Mouse (Mus musculus): ENCODE measurements at regions not wholly inside any gene's neighbourhood (a gene's known extent, or its start where the extent isn't known, plus 50 kb on each side); places are given as distances from the start of the nearest gene placed in this dataset.

DNA sequence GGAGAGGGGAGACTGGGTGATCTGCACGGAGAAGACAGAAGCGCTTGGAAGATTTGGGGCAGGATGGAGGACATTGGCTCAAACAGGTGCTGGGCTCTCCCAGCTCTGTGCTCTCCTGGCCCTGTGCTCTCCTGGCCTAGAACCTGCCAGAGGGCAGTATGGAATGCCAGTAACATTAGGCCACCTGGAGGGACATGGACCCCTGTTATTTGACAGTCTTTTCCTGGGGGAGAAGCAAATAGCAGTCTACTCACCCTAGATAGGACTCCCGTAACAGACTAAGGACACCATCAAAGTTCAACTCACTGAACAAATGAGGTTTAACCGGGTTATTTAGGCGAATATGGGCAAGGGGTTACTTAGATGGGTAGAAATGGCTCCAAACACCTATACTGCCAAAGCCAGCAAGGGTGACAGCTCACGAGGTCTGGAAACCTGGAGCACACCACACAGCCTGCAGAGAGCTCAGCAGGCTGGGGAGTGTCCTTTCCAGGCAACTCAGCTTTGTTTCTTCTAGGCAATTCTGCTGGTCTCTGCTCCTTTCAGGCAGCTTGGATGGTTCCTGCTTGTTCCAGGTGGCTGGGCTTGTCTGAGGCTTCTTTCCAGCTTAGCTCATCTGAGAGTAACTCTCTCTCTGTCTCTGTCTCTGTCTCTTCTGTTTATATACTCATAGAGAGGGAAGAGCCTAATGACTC, 1133.7 kb upstream of the Gulo start:
- H3K4me1 ChIP-seq (ENCODE audit: control insufficient read depth, insufficient read depth, low read length), result peaks cover 7% of the 10 kb centered on the region; the same call in 1 of the 2 replicates
- H3K27me3 ChIP-seq (replicated peaks; ENCODE audit: control insufficient read depth, insufficient read depth, low read length), result no peaks in the 10 kb centered on the region
- no peaks in the 10 kb centered on the region for H3K9me3 ChIP-seq (ENCODE audit: control insufficient read depth, low read length)
- H3K27ac ChIP-seq (ENCODE audit: low read length), result no peak overlapping the region
- no peak overlapping the region for H3K9ac ChIP-seq (ENCODE audit: low read depth, low read length)
- WGBS, result 79% methylated on average over 6 of the region's 6 CpGs
- no peak overlapping the region for H3K4me2 ChIP-seq (ENCODE audit: low read depth, low read length)
- no peak for ATAC-seq
- no peak overlapping the region for H3K4me3 ChIP-seq (ENCODE audit: low read length)
- no peaks in the 10 kb centered on the region for H3K36me3 ChIP-seq (ENCODE audit: control insufficient read depth, insufficient read depth, low read length)

- Histone ChIP-seq H3K9me3 (ENCODE audit: control insufficient read depth, low read length) (no peaks in the 10 kb centered on the region), H3K9ac (ENCODE audit: low read depth, low read length) (no peak overlapping the region), H3K4me2 (ENCODE audit: low read depth, low read length) (no peak overlapping the region), H3K36me3 (ENCODE audit: control insufficient read depth, insufficient read depth, low read length) (no peaks in the 10 kb centered on the region), H3K4me3 (ENCODE audit: low read length) (no peak overlapping the region), H3K4me1 (ENCODE audit: control insufficient read depth, insufficient read depth, low read length) (peaks cover 7% of the 10 kb centered on the region; the same call in 1 of the 2 replicates), H3K27ac (ENCODE audit: low read length) (0 out of 2 replicates have a peak overlapping the region, but pooled peaks have one; percentile 3), H3K27me3 (replicated peaks; ENCODE audit: control insufficient read depth, insufficient read depth, low read length) (no peaks in the 10 kb centered on the region)
- peak; percentile 24; the same call in 1 of the 2 replicates for ATAC-seq
- 17% methylated on average over 15 of the region's 15 CpGs for WGBS
Measured at GRCm38 (mm10) chr14:67141581-67142441, 1132.8 kb upstream of the Gulo start.

DNA sequence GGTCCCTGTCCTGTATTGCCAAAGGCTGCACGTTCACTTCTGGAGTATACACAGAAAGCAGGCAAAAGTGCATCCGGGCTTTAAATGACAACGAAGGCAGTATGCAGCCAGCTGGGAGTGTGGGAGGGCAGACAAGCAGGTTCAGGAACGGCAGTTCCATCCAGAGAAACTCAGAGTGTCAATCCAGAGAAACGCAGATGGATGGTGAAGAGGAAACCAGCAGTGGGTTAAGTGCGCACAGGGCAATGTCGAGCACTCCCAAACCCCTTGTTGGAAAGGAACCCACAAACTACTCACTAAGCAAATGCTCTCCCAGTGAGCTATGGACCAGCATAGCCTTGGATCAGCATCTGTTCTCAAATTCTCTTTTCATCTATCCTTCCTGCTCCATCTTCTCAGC, 1132.1 kb upstream of the Gulo start:
- peaks cover 7% of the 10 kb centered on the region; the same call in 1 of the 2 replicates for H3K4me1 ChIP-seq (ENCODE audit: control insufficient read depth, insufficient read depth, low read length)
- ATAC-seq, result no peak
- H3K27ac ChIP-seq (ENCODE audit: low read length), result no peak overlapping the region
- no peak overlapping the region for H3K9ac ChIP-seq (ENCODE audit: low read depth, low read length)
- H3K4me2 ChIP-seq (ENCODE audit: low read depth, low read length), result no peak overlapping the region
- no peaks in the 10 kb centered on the region for H3K9me3 ChIP-seq (ENCODE audit: control insufficient read depth, low read length)
- 60% methylated on average over 7 of the region's 7 CpGs for WGBS
- no peaks in the 10 kb centered on the region for H3K36me3 ChIP-seq (ENCODE audit: control insufficient read depth, insufficient read depth, low read length)
- no peaks in the 10 kb centered on the region for H3K27me3 ChIP-seq (replicated peaks; ENCODE audit: control insufficient read depth, insufficient read depth, low read length)
- no peak overlapping the region for H3K4me3 ChIP-seq (ENCODE audit: low read length)

DNA sequence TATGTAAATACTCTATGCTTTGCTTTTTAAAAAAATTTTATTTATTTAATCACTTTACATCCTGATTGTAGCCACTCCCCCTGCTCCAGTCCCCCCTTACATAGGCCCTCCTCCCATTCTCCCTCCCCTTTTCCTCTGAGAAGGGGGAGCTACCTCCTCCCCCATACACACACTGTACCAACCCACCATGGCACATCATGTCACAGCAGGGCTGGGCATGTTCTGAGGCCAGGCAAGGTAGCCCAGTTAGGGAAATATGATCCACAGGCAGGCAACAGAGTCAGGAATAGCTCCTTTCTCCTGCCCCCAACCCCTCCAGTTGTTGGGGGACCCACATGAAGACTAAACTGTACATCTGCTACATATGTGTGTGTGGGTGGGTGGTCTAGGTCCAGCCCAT, 1130.7 kb upstream of the Gulo start:
- Histone ChIP-seq H3K9me3 (ENCODE audit: control insufficient read depth, low read length) (no peaks in the 10 kb centered on the region), H3K9ac (ENCODE audit: low read depth, low read length) (no peak overlapping the region), H3K4me3 (ENCODE audit: low read length) (no peak overlapping the region), H3K36me3 (ENCODE audit: control insufficient read depth, insufficient read depth, low read length) (no peaks in the 10 kb centered on the region), H3K27ac (ENCODE audit: low read length) (no peak overlapping the region), H3K27me3 (replicated peaks; ENCODE audit: control insufficient read depth, insufficient read depth, low read length) (no peaks in the 10 kb centered on the region), H3K4me2 (ENCODE audit: low read depth, low read length) (no peak overlapping the region), H3K4me1 (ENCODE audit: control insufficient read depth, insufficient read depth, low read length) (peaks cover 14% of the 10 kb centered on the region)
- no peak for ATAC-seq

- Histone ChIP-seq H3K36me3 (ENCODE audit: control insufficient read depth, insufficient read depth, low read length) (no peaks in the 10 kb centered on the region), H3K4me3 (ENCODE audit: low read length) (no peak overlapping the region), H3K9me3 (ENCODE audit: control insufficient read depth, low read length) (no peaks in the 10 kb centered on the region), H3K27me3 (replicated peaks; ENCODE audit: control insufficient read depth, insufficient read depth, low read length) (no peaks in the 10 kb centered on the region), H3K27ac (ENCODE audit: low read length) (no peak overlapping the region), H3K4me1 (ENCODE audit: control insufficient read depth, insufficient read depth, low read length) (peaks cover 16% of the 10 kb centered on the region), H3K9ac (ENCODE audit: low read depth, low read length) (no peak overlapping the region), H3K4me2 (ENCODE audit: low read depth, low read length) (no peak overlapping the region)
- 60% methylated on average over 5 of the region's 5 CpGs for WGBS
- ATAC-seq, result 0 out of 2 replicates have a peak, but pooled peaks have one; percentile 47
Measured at GRCm38 (mm10) chr14:67139152-67139551, 1130.1 kb upstream of the Gulo start.

GRCm38 (mm10) chr14:67136141-67136498, 1127.1 kb upstream of the Gulo start:
- Histone ChIP-seq H3K9ac (ENCODE audit: low read depth, low read length) (no peak overlapping the region), H3K36me3 (ENCODE audit: control insufficient read depth, insufficient read depth, low read length) (no peaks in the 10 kb centered on the region), H3K4me1 (ENCODE audit: control insufficient read depth, insufficient read depth, low read length) (peaks cover 9% of the 10 kb centered on the region), H3K27me3 (replicated peaks; ENCODE audit: control insufficient read depth, insufficient read depth, low read length) (no peaks in the 10 kb centered on the region), H3K9me3 (ENCODE audit: control insufficient read depth, low read length) (no peaks in the 10 kb centered on the region), H3K4me2 (ENCODE audit: low read depth, low read length) (no peak overlapping the region), H3K4me3 (ENCODE audit: low read length) (no peak overlapping the region), H3K27ac (ENCODE audit: low read length) (peak overlapping the region; percentile 27)
- whole genome bisulfite sequencing, result 26% methylated on average over 2 of the region's 2 CpGs
- ATAC-seq, result no peak

- peak overlapping the region; percentile 49; the same call in 1 of the 2 replicates for H3K9ac ChIP-seq (ENCODE audit: low read depth, low read length)
Measured at GRCm38 (mm10) chr14:67135221-67136140, 1126.5 kb upstream of the Gulo start.

DNA sequence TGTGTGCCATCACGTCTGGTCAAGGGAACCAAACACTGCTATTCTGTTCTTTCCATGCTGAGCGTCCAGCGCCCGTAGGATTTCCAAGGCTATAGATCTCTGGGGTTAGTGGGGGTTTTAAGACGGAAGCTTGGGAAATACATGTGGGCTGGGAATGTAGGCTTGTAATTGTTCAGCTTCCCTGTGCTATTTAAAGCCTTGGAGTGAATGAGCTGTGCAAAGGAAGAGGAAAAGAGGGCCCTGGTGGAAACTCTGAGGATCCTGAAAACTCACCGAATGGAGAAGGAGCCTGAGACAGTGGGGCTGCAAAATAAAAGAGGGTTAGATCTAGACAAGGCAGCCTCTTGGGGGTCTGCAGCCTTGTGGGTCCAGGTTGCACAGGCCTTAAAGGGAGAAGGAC, 1124.2 kb upstream of the Gulo start:
- no peak overlapping the region for H3K4me2 ChIP-seq (ENCODE audit: low read depth, low read length)
- 73% methylated on average over 6 of the region's 6 CpGs for WGBS
- ATAC-seq, result no peak

More at GRCm38 (mm10) chr14:67135221-67136140, 1126.5 kb upstream of the Gulo start:
- H3K36me3 ChIP-seq (ENCODE audit: control insufficient read depth, insufficient read depth, low read length), result no peaks in the 10 kb centered on the region
- no peaks in the 10 kb centered on the region for H3K27me3 ChIP-seq (replicated peaks; ENCODE audit: control insufficient read depth, insufficient read depth, low read length)
- no peak overlapping the region for H3K4me3 ChIP-seq (ENCODE audit: low read length)
- ATAC-seq, result peak; percentile 93
- peaks cover 9% of the 10 kb centered on the region for H3K4me1 ChIP-seq (ENCODE audit: control insufficient read depth, insufficient read depth, low read length)
- WGBS, result 30% methylated on average over 18 of the region's 18 CpGs
- H3K9me3 ChIP-seq (ENCODE audit: control insufficient read depth, low read length), result no peaks in the 10 kb centered on the region
- peak overlapping the region; percentile 30; the same call in 1 of the 2 replicates for H3K4me2 ChIP-seq (ENCODE audit: low read depth, low read length)
- peak overlapping the region; percentile 73 for H3K27ac ChIP-seq (ENCODE audit: low read length)

GRCm38 (mm10) chr14:67127118-67127517, 1118.1 kb upstream of the Gulo start:
- Histone ChIP-seq H3K4me2 (ENCODE audit: low read depth, low read length) (no peak overlapping the region), H3K27ac (ENCODE audit: low read length) (no peak overlapping the region), H3K4me3 (ENCODE audit: low read length) (no peak overlapping the region), H3K9me3 (ENCODE audit: control insufficient read depth, low read length) (no peaks in the 10 kb centered on the region), H3K4me1 (ENCODE audit: control insufficient read depth, insufficient read depth, low read length) (no peaks in the 10 kb centered on the region), H3K27me3 (replicated peaks; ENCODE audit: control insufficient read depth, insufficient read depth, low read length) (no peaks in the 10 kb centered on the region), H3K9ac (ENCODE audit: low read depth, low read length) (no peak overlapping the region), H3K36me3 (ENCODE audit: control insufficient read depth, insufficient read depth, low read length) (no peaks in the 10 kb centered on the region)
- no peak for ATAC-seq
- 86% methylated on average over 7 of the region's 7 CpGs for WGBS

More for the DNA sequence above, 1124.2 kb upstream of the Gulo start:
- Histone ChIP-seq H3K4me1 (ENCODE audit: control insufficient read depth, insufficient read depth, low read length) (peaks cover 9% of the 10 kb centered on the region), H3K36me3 (ENCODE audit: control insufficient read depth, insufficient read depth, low read length) (no peaks in the 10 kb centered on the region), H3K27me3 (replicated peaks; ENCODE audit: control insufficient read depth, insufficient read depth, low read length) (no peaks in the 10 kb centered on the region), H3K9me3 (ENCODE audit: control insufficient read depth, low read length) (no peaks in the 10 kb centered on the region), H3K27ac (ENCODE audit: low read length) (peak overlapping the region; percentile 36; the same call in 1 of the 2 replicates), H3K9ac (ENCODE audit: low read depth, low read length) (no peak overlapping the region), H3K4me3 (ENCODE audit: low read length) (no peak overlapping the region)

Data from intestine, embryonic 16.5 days (tissue).